Mouse (Mus musculus): ENCODE measurements at regions not wholly inside any gene's neighbourhood (a gene's known extent, or its start where the extent isn't known, plus 50 kb on each side); places are given as distances from the start of the nearest gene placed in this dataset.

- Histone ChIP-seq H3K9ac (no peak overlapping the region), H3K27me3 (no peaks in the 10 kb centered on the region), H3K9me3 (no peaks in the 10 kb centered on the region), H3K4me1 (0 out of 2 replicates have a peak, but pooled peaks cover 3% of the 10 kb centered on the region), H3K4me3 (no peak overlapping the region), H3K27ac (no peak overlapping the region), H3K4me2 (no peak overlapping the region), H3K36me3 (no peaks in the 10 kb centered on the region)
- WGBS = 39% methylated on average over 3 of the region's 3 CpGs
- no peak for ATAC-seq (ENCODE audit: insufficient number of reproducible peaks, insufficient read depth, low FRiP score, low TSS enrichment, low read depth)
Measured at GRCm38 (mm10) chr7:93795210-93795609, 715.5 kb downstream of the Fam181b start.

- no peak overlapping the region for H3K27ac ChIP-seq
- no peak for ATAC-seq (ENCODE audit: insufficient number of reproducible peaks, insufficient read depth, low FRiP score, low TSS enrichment, low read depth)
- H3K27me3 ChIP-seq = no peaks in the 10 kb centered on the region
- no peak overlapping the region for H3K4me2 ChIP-seq
- H3K36me3 ChIP-seq = no peaks in the 10 kb centered on the region
- no peaks in the 10 kb centered on the region for H3K4me1 ChIP-seq
- no peak overlapping the region for H3K9ac ChIP-seq
- H3K9me3 ChIP-seq = no peaks in the 10 kb centered on the region
- no peak overlapping the region for H3K4me3 ChIP-seq
- 80% methylated on average over 3 of the region's 3 CpGs for WGBS
Measured at GRCm38 (mm10) chr7:93835697-93836096, 756.0 kb downstream of the Fam181b start.

GRCm38 (mm10) chr7:93836169-93836568 is 756.5 kb downstream of the Fam181b start:
- WGBS = 75% methylated on average over 2 of the region's 2 CpGs
- no peak overlapping the region for H3K4me2 ChIP-seq

GRCm38 (mm10) chr7:93855025-93855424 is 775.4 kb downstream of the Fam181b start:
- WGBS = 59% methylated on average over 6 of the region's 6 CpGs

More at GRCm38 (mm10) chr7:93836169-93836568, 756.5 kb downstream of the Fam181b start:
- no peaks in the 10 kb centered on the region for H3K4me1 ChIP-seq
- H3K36me3 ChIP-seq = no peaks in the 10 kb centered on the region
- no peaks in the 10 kb centered on the region for H3K9me3 ChIP-seq
- ATAC-seq (ENCODE audit: insufficient number of reproducible peaks, insufficient read depth, low FRiP score, low TSS enrichment, low read depth) = no peak
- no peak overlapping the region for H3K9ac ChIP-seq
- no peaks in the 10 kb centered on the region for H3K27me3 ChIP-seq
- no peak overlapping the region for H3K27ac ChIP-seq
- H3K4me3 ChIP-seq = no peak overlapping the region

GRCm38 (mm10) chr7:93893701-93894100 is 814.0 kb downstream of the Fam181b start:
- no peak overlapping the region for H3K9ac ChIP-seq
- no peak for ATAC-seq (ENCODE audit: insufficient number of reproducible peaks, insufficient read depth, low FRiP score, low TSS enrichment, low read depth)
- H3K4me2 ChIP-seq = no peak overlapping the region
- no peaks in the 10 kb centered on the region for H3K36me3 ChIP-seq
- 82% methylated on average over 1 of the region's 1 CpGs for WGBS
- H3K4me1 ChIP-seq = no peaks in the 10 kb centered on the region
- no peak overlapping the region for H3K4me3 ChIP-seq
- H3K9me3 ChIP-seq = no peaks in the 10 kb centered on the region
- H3K27ac ChIP-seq = no peak overlapping the region
- H3K27me3 ChIP-seq = no peaks in the 10 kb centered on the region

More at GRCm38 (mm10) chr7:93855025-93855424, 775.4 kb downstream of the Fam181b start:
- no peak overlapping the region for H3K27ac ChIP-seq
- ATAC-seq (ENCODE audit: insufficient number of reproducible peaks, insufficient read depth, low FRiP score, low TSS enrichment, low read depth) = no peak
- H3K4me1 ChIP-seq = no peaks in the 10 kb centered on the region
- H3K4me2 ChIP-seq = no peak overlapping the region
- H3K36me3 ChIP-seq = no peaks in the 10 kb centered on the region
- no peak overlapping the region for H3K9ac ChIP-seq
- no peak overlapping the region for H3K4me3 ChIP-seq
- no peaks in the 10 kb centered on the region for H3K9me3 ChIP-seq
- H3K27me3 ChIP-seq = no peaks in the 10 kb centered on the region

DNA sequence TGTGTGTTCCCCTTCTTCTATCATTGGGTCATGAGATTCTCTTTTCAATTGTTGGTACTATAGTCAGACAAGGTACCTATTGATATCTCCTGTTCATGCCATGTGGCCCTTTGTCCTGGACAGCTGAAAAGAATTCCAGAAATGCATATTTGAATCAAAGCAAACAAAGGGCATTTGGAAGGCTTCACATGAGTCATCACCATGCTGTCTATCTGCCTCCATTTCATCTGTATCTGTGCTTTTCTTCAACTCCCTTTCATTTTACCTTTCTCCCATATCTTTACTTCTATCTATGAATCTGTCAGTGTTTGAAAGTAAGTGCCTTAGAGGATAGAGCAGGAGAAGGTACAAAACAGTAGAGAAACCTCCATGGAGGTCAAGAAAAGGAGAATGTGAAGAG is 817.3 kb downstream of the Fam181b start:
- ATAC-seq (ENCODE audit: insufficient number of reproducible peaks, insufficient read depth, low FRiP score, low TSS enrichment, low read depth) = no peak
- Histone ChIP-seq H3K36me3 (no peaks in the 10 kb centered on the region), H3K27me3 (no peaks in the 10 kb centered on the region), H3K9ac (no peak overlapping the region), H3K9me3 (no peaks in the 10 kb centered on the region), H3K4me3 (no peak overlapping the region), H3K27ac (no peak overlapping the region), H3K4me2 (no peak overlapping the region), H3K4me1 (no peaks in the 10 kb centered on the region)

DNA sequence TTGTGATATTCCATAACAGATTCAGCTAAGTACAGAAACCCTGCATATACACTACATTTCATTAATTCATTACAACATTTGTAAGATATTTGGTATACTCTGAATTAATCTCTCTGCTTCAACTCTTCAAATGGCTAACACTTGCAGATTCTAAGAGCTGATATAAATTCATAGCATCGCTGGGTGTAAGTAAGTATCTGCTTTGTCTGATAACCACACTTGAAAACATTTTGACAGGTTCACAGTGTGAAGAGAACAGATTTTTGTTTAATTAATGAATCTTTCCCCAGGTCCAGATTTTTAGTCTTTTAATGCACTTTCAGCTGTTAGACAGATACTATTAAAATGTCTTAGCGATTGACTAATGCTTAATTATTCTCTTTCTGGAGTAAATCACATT is 823.1 kb downstream of the Fam181b start:
- H3K9ac ChIP-seq = no peak overlapping the region
- H3K36me3 ChIP-seq = no peaks in the 10 kb centered on the region
- H3K4me2 ChIP-seq = no peak overlapping the region
- no peak overlapping the region for H3K27ac ChIP-seq
- H3K9me3 ChIP-seq = no peaks in the 10 kb centered on the region
- no peak for ATAC-seq (ENCODE audit: insufficient number of reproducible peaks, insufficient read depth, low FRiP score, low TSS enrichment, low read depth)
- H3K4me1 ChIP-seq = no peaks in the 10 kb centered on the region
- WGBS = 78% methylated on average over 2 of the region's 2 CpGs
- no peak overlapping the region for H3K4me3 ChIP-seq
- no peaks in the 10 kb centered on the region for H3K27me3 ChIP-seq

- Histone ChIP-seq H3K9ac (no peak overlapping the region), H3K4me1 (no peaks in the 10 kb centered on the region), H3K4me3 (no peak overlapping the region), H3K36me3 (no peaks in the 10 kb centered on the region), H3K27me3 (no peaks in the 10 kb centered on the region), H3K4me2 (no peak overlapping the region), H3K27ac (no peak overlapping the region), H3K9me3 (no peaks in the 10 kb centered on the region)
- no peak for ATAC-seq (ENCODE audit: insufficient number of reproducible peaks, insufficient read depth, low FRiP score, low TSS enrichment, low read depth)
- WGBS = 80% methylated on average over 3 of the region's 3 CpGs
Measured at GRCm38 (mm10) chr7:93936925-93937324, 857.3 kb downstream of the Fam181b start.

- no peaks in the 10 kb centered on the region for H3K4me1 ChIP-seq
- H3K9me3 ChIP-seq = no peaks in the 10 kb centered on the region
- no peak overlapping the region for H3K4me3 ChIP-seq
- H3K4me2 ChIP-seq = no peak overlapping the region
- 70% methylated on average over 3 of the region's 3 CpGs for WGBS
- no peak for ATAC-seq (ENCODE audit: insufficient number of reproducible peaks, insufficient read depth, low FRiP score, low TSS enrichment, low read depth)
- no peaks in the 10 kb centered on the region for H3K27me3 ChIP-seq
- no peaks in the 10 kb centered on the region for H3K36me3 ChIP-seq
- no peak overlapping the region for H3K9ac ChIP-seq
- no peak overlapping the region for H3K27ac ChIP-seq
Measured at GRCm38 (mm10) chr7:93982103-93982502, 902.4 kb downstream of the Fam181b start.

- no peak for ATAC-seq (ENCODE audit: insufficient number of reproducible peaks, insufficient read depth, low FRiP score, low TSS enrichment, low read depth)
Measured at GRCm38 (mm10) chr7:94002780-94003179, 923.1 kb downstream of the Fam181b start.

GRCm38 (mm10) chr7:94042466-94043030 is 962.9 kb downstream of the Fam181b start:
- 0 out of 2 replicates have a peak, but pooled peaks cover 3% of the 10 kb centered on the region for H3K27me3 ChIP-seq
- H3K4me3 ChIP-seq = peak overlapping the region; percentile 14; the same call in 1 of the 2 replicates
- no peak for ATAC-seq (ENCODE audit: insufficient number of reproducible peaks, insufficient read depth, low FRiP score, low TSS enrichment, low read depth)
- peak overlapping the region; percentile 49 for H3K4me2 ChIP-seq
- no peaks in the 10 kb centered on the region for H3K36me3 ChIP-seq
- H3K9ac ChIP-seq = no peak overlapping the region
- no peak overlapping the region for H3K27ac ChIP-seq
- no peaks in the 10 kb centered on the region for H3K4me1 ChIP-seq
- no peaks in the 10 kb centered on the region for H3K9me3 ChIP-seq
- WGBS = 10% methylated on average over 11 of the region's 11 CpGs

More at GRCm38 (mm10) chr7:94002780-94003179, 923.1 kb downstream of the Fam181b start:
- no peaks in the 10 kb centered on the region for H3K4me1 ChIP-seq
- no peak overlapping the region for H3K27ac ChIP-seq
- WGBS = 70% methylated on average over 1 of the region's 1 CpGs
- no peak overlapping the region for H3K4me3 ChIP-seq
- H3K4me2 ChIP-seq = no peak overlapping the region
- H3K9me3 ChIP-seq = no peaks in the 10 kb centered on the region
- no peaks in the 10 kb centered on the region for H3K36me3 ChIP-seq
- H3K27me3 ChIP-seq = no peaks in the 10 kb centered on the region
- H3K9ac ChIP-seq = no peak overlapping the region

DNA sequence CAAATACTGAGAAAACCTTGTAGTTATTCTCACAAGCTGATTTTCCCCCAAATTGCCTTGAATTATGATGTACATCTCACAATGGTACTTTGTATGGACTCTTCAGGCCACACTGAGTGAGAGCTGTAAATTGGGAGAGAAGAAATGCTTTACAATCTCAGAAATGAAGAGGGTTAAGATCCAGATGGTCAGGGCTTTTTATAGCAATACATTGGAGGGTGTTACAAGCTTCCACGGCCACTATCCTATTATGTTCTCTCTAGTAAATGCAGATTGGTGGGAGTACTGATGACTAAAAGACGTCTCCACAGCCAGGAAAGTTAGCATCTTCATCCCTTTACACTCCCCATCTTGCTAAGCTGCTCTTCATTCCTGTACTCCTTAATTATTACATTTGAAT is 965.8 kb downstream of the Fam181b start:
- Histone ChIP-seq H3K4me3 (no peak overlapping the region), H3K4me2 (no peak overlapping the region), H3K9ac (no peak overlapping the region), H3K36me3 (no peaks in the 10 kb centered on the region), H3K4me1 (no peaks in the 10 kb centered on the region), H3K9me3 (no peaks in the 10 kb centered on the region), H3K27me3 (0 out of 2 replicates have a peak, but pooled peaks cover 3% of the 10 kb centered on the region), H3K27ac (no peak overlapping the region)
- ATAC-seq (ENCODE audit: insufficient number of reproducible peaks, insufficient read depth, low FRiP score, low TSS enrichment, low read depth) = no peak
- WGBS = 62% methylated on average over 2 of the region's 2 CpGs
